Mouse (Mus musculus) G1E (cell line): ENCODE measurements around the gene Calcb. TPM values are rescaled to one million over a fixed set of nuclear protein-coding genes. Genes with fewer than 3 reads are reported as not detected.

Source experiments
- ATAC-seq: 2 replicates; pipeline ENCODE4 v1.8.0; 2016; ENCODE audit warnings: mild to moderate bottlenecking; ENCODE audit not compliant: insufficient number of reproducible peaks, poor library complexity, low FRiP score, severe bottlenecking; ENCODE audit errors: extremely low read depth
- DNase-seq: peaks from one replicate; pipeline ENCODE4 v3.0.0; 2012; ENCODE audit warnings: low spot score
- H3K27me3 ChIP-seq: 2 replicates; pipeline ENCODE4 v1.6.1; 2012; ENCODE audit warnings: mild to moderate bottlenecking, low read length, inconsistent platforms; ENCODE audit not compliant: insufficient read depth
- H3K36me3 ChIP-seq: replicated peaks from 2 replicates; pipeline ENCODE3; 2012; ENCODE audit warnings: mild to moderate bottlenecking, inconsistent platforms
- H3K4me1 ChIP-seq: 2 replicates; pipeline ENCODE4 v1.6.1; 2012; ENCODE audit warnings: low read depth, low read length, inconsistent platforms, mixed read lengths; ENCODE audit not compliant: insufficient read depth
- H3K4me3 ChIP-seq: 2 replicates; pipeline ENCODE4 v1.5.1; 2012; ENCODE audit warnings: low read depth, mild to moderate bottlenecking, inconsistent platforms, low read length, moderate library complexity, mixed read lengths
- H3K9me3 ChIP-seq: replicated peaks from 2 replicates; pipeline ENCODE4 v1.6.1; 2012; ENCODE audit warnings: inconsistent platforms
- CTCF ChIP-seq: IDR thresholded peaks from 2 replicates; pipeline ENCODE4 v1.5.1; 2012; ENCODE audit warnings: low read depth, low read length, inconsistent platforms, mixed read lengths
- GATA1 ChIP-seq: IDR thresholded peaks from 2 replicates; pipeline ENCODE4 v1.6.1; 2012; ENCODE audit warnings: borderline replicate concordance, low read length, inconsistent platforms, mixed read lengths
- GATA2 ChIP-seq: IDR thresholded peaks from 2 replicates; pipeline ENCODE4 v1.6.1; 2012; ENCODE audit warnings: low read depth, low read length, inconsistent platforms, borderline replicate concordance
- POLR2AphosphoS5 ChIP-seq: IDR thresholded peaks from 2 replicates; pipeline ENCODE4 v1.6.1; 2012; ENCODE audit warnings: low read depth, low read length, inconsistent platforms; ENCODE audit not compliant: insufficient replicate concordance
- TAL1 ChIP-seq: conservative IDR thresholded peaks from 2 replicates; pipeline ENCODE4 v1.6.1; 2012; ENCODE audit warnings: low read depth, low read length, inconsistent platforms, mixed read lengths
- polyA plus RNA-seq: library from polyadenylated mRNA; stranded (reverse); fragments of >175 nt; gene quantifications from 2 replicates; pipeline ENCODE4 v1.2.3, GENCODE M21; 2012
- total RNA-seq, 2 experiments: library from RNA; stranded (forward) in 1 of 2; stranded (reverse) in 1 of 2; fragments of 200-1000 nt in 1 of 2; fragments of >200 nt in 1 of 2; fragmentation: Nextera tagmentation in 1 of 2; gene quantifications; 2 replicates each; pipeline ENCODE4 v1.2.3; 2014 to 2017

The Calcb gene
- total and polyA plus RNA-seq, 3 experiments = not detected

DNA sequence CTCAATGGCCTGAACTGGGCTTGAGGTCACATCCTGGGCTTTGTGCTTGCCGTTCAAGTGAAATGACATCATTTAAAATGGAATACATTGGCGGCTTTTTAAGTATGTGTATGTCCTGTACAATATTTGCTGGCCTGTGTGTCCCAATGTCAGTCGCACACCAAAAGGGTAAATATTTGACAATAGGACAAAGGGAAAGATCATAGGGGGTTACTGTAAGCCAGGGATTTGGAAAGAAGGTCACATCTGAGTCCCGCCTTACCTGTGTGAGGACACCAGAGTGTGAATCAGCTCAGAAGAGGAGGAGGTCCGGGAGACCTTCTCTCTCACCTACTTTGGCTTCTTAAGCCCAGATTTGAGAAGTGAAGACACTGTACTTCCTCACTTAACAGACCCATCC, 50.1 kb downstream of the Calcb start:
- Histone ChIP-seq H3K9me3 (no peaks in the 10 kb centered on the region), H3K4me1 (no peaks in the 10 kb centered on the region), H3K27me3 (peaks cover 10% of the 10 kb centered on the region; the same call in 1 of the 2 replicates), H3K36me3 (no peaks in the 10 kb centered on the region), H3K4me3 (no peak overlapping the region)
- TF ChIP-seq CTCF (no peak), POLR2AphosphoS5 (no peak), GATA2 (no peak), GATA1 (no peak), TAL1 (no peak)
- DNase-seq (no peak), ATAC-seq (no peak)

GRCm38 (mm10) chr7:114769041-114769440, 50.6 kb downstream of the Calcb start:
- H3K27me3 ChIP-seq = peaks cover 10% of the 10 kb centered on the region; the same call in 1 of the 2 replicates
- H3K36me3 ChIP-seq = no peaks in the 10 kb centered on the region
- ATAC-seq (no peak), DNase-seq (no peak)
- no peaks in the 10 kb centered on the region for H3K9me3 ChIP-seq
- no peaks in the 10 kb centered on the region for H3K4me1 ChIP-seq
- no peak for TF ChIP-seq GATA1
- no peak overlapping the region for H3K4me3 ChIP-seq

DNA sequence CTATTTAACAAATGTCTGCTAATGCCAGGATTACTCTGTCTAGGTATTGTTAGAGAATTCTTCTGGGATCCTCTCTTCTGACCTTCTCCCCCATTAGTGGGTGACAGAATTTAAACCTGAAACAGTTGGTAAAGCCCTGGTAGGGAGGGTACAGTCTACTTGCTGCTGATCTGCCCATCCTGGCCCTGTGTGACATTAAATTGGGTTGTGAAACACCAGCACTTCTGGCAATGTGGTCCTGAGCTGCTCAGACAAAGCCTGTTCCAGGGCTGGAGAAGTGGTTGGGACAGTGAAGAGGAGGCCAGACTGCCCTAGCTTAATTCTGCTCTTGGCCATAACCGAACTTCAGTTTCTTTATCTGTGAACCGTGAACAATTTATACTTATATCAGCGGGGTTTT, 52.1 kb downstream of the Calcb start:
- ATAC-seq (no peak), DNase-seq (no peak)
- Histone ChIP-seq H3K4me3 (no peak overlapping the region), H3K4me1 (no peaks in the 10 kb centered on the region), H3K36me3 (no peaks in the 10 kb centered on the region), H3K9me3 (no peaks in the 10 kb centered on the region), H3K27me3 (peaks cover 10% of the 10 kb centered on the region; the same call in 1 of the 2 replicates)
- TF ChIP-seq GATA1 = no peak
- TF ChIP-seq TAL1 = no peak
- no peak for TF ChIP-seq CTCF
- no peak for TF ChIP-seq POLR2AphosphoS5
- no peak for TF ChIP-seq GATA2

- DNase-seq (no peak), ATAC-seq (no peak)
- no peak for TF ChIP-seq TAL1
- TF ChIP-seq POLR2AphosphoS5 = no peak
- TF ChIP-seq CTCF = no peak
- TF ChIP-seq GATA1 = no peak
- TF ChIP-seq GATA2 = no peak
These were observed 53.4 kb downstream of the Calcb start for GRCm38 (mm10) chr7:114771801-114772200.

More at GRCm38 (mm10) chr7:114771801-114772200, 53.4 kb downstream of the Calcb start:
- Histone ChIP-seq H3K27me3 (peaks cover 10% of the 10 kb centered on the region; the same call in 1 of the 2 replicates), H3K4me3 (no peak overlapping the region), H3K36me3 (no peaks in the 10 kb centered on the region), H3K4me1 (no peaks in the 10 kb centered on the region), H3K9me3 (no peaks in the 10 kb centered on the region)

Other genes with a start within 250 kb of the Calcb start
- gene Cyp2r1, start 155.7 kb upstream of the Calcb start, total RNA-seq (2014; fragmentation: Nextera tagmentation) = not detected in 2 replicates
- 0.06 and 0.16 TPM in 2 replicates for gene Cyp2r1, start 155.7 kb upstream of the Calcb start, total RNA-seq (2017)
- not detected in 2 replicates for gene Cyp2r1, start 155.7 kb upstream of the Calcb start, polyA plus RNA-seq
- gene Calca, start 82.3 kb upstream of the Calcb start, total RNA-seq (2014; fragmentation: Nextera tagmentation) = 5.4 TPM in 1 of 2 replicates, not detected in the other
- 1.7 and 2.1 TPM in 2 replicates for gene Calca, start 82.3 kb upstream of the Calcb start, total RNA-seq (2017)
- 0.47 TPM in 1 of 2 replicates, not detected in the other for gene Calca, start 82.3 kb upstream of the Calcb start, polyA plus RNA-seq
- not detected in 2 replicates for gene Insc, start 25.1 kb downstream of the Calcb start, total RNA-seq (2014; fragmentation: Nextera tagmentation)
- gene Insc, start 25.1 kb downstream of the Calcb start, total RNA-seq (2017) = not detected in 2 replicates
- gene Insc, start 25.1 kb downstream of the Calcb start, polyA plus RNA-seq = not detected in 2 replicates